Mouse (Mus musculus) stomach, embryonic 14.5 days (tissue): ENCODE results near the gene Scamp4. TPM values are rescaled to one million over a fixed set of nuclear protein-coding genes. Genes with fewer than 3 reads are reported as not detected.
A peak's percentile ranks its signal among the peaks of the same experiment; 100 is the strongest.

Source experiments
- ATAC-seq: fragments of 200-750 bp; cut with Nextera tagmentation; 2 replicates; pipeline ENCODE4 v1.8.0; 2017; ENCODE audit warnings: low read depth, moderate TSS enrichment; ENCODE audit not compliant: insufficient number of reproducible peaks, insufficient read depth, low FRiP score
- H3K27ac ChIP-seq: fragments of 300-500 bp; sonication (generic); 2 replicates; pipeline ENCODE4 v1.5.1; 2014; ENCODE audit warnings: mild to moderate bottlenecking, low read length, moderate library complexity, mixed read lengths
- H3K27me3 ChIP-seq: fragments of 300-500 bp; sonication (generic); 2 replicates; pipeline ENCODE4 v1.6.1; 2014; ENCODE audit warnings: low read length, control low read depth, mixed read lengths; ENCODE audit not compliant: control insufficient read depth, insufficient read depth
- H3K36me3 ChIP-seq: fragments of 300-500 bp; sonication (generic); 2 replicates; pipeline ENCODE4 v1.6.1; 2014; ENCODE audit warnings: mild to moderate bottlenecking, control low read depth, low read length, moderate library complexity, mixed read lengths; ENCODE audit not compliant: control insufficient read depth, insufficient read depth
- H3K4me1 ChIP-seq: fragments of 300-500 bp; sonication (generic); 2 replicates; pipeline ENCODE4 v1.6.1; 2014; ENCODE audit warnings: low read length, control low read depth, mixed read lengths; ENCODE audit not compliant: control insufficient read depth, insufficient read depth
- H3K4me2 ChIP-seq: fragments of 300-500 bp; sonication (generic); replicated peaks from 2 replicates; pipeline ENCODE4 v1.6.1; 2014; ENCODE audit warnings: low read depth, low read length, control low read depth
- H3K4me3 ChIP-seq: fragments of 300-500 bp; sonication (generic); 2 replicates; pipeline ENCODE4 v1.5.1; 2014; ENCODE audit warnings: low read depth, low read length, control low read depth
- H3K9ac ChIP-seq: fragments of 300-500 bp; sonication (generic); replicated peaks from 2 replicates; pipeline ENCODE4 v1.6.1; 2014; ENCODE audit warnings: low read depth, mild to moderate bottlenecking, control low read depth, low read length, moderate library complexity, mixed read lengths
- H3K9me3 ChIP-seq: fragments of 300-500 bp; sonication (generic); 2 replicates; pipeline ENCODE4 v1.6.1; 2016; ENCODE audit warnings: low read depth, low read length, control low read depth; ENCODE audit not compliant: control insufficient read depth
- WGBS: fragments of 180-500 bp; shearing (Covaris S2); extraction: QIAGEN DNeasy Blood & Tissue Kit; methylation state at CpG from one replicate; pipeline ENCODE4 v1.1.7; 2014; 5-methylcytosine and 5-hydroxymethylcytosine counted together
- polyA plus RNA-seq: library from polyadenylated mRNA; unstranded; fragments of >200 nt; fragmentation: Nextera tagmentation; extraction: Ambion mirVana; gene quantifications from 2 replicates; pipeline ENCODE4 v1.2.1, GENCODE M21; 2014

The Scamp4 gene
- polyA plus RNA-seq, 1 experiment from 2014 or later, result 106 TPM

GRCm38 (mm10) chr10:80656130-80656862 is 53.6 kb downstream of the Scamp4 start:
- H3K27ac ChIP-seq, result peak overlapping the region; percentile 85
- H3K36me3 ChIP-seq, result no peaks in the 10 kb centered on the region
- H3K9me3 ChIP-seq, result no peaks in the 10 kb centered on the region
- WGBS, result under 1% methylated on average over 70 of the region's 72 CpGs
- H3K4me1 ChIP-seq, result peaks cover 17% of the 10 kb centered on the region
- no peaks in the 10 kb centered on the region for H3K27me3 ChIP-seq
- peak; percentile 87 for ATAC-seq
- H3K9ac ChIP-seq, result peak overlapping the region; percentile 96
- peak overlapping the region; percentile 91 for H3K4me2 ChIP-seq
- H3K4me3 ChIP-seq, result peak overlapping the region; percentile 96

GRCm38 (mm10) chr10:80656863-80657623 is 54.4 kb downstream of the Scamp4 start, which contains the start of gene Btbd2:
Gene Btbd2, minus strand, starts transcription at chr10:80657071.
- no peaks in the 10 kb centered on the region for H3K27me3 ChIP-seq
- peak; percentile 15; the same call in 1 of the 2 replicates for ATAC-seq
- 19% methylated on average over 15 of the region's 15 CpGs for whole genome bisulfite sequencing
- H3K9me3 ChIP-seq, result no peaks in the 10 kb centered on the region
- H3K4me1 ChIP-seq, result peaks cover 17% of the 10 kb centered on the region
- peak within 1 kb of the TSS; percentile 96 for H3K9ac ChIP-seq
- peak within 1 kb of the TSS; percentile 96 for H3K4me3 ChIP-seq
- peak within 1 kb of the TSS; percentile 85 for H3K27ac ChIP-seq
- peak within 1 kb of the TSS; percentile 91 for H3K4me2 ChIP-seq
- no peaks in the 10 kb centered on the region for H3K36me3 ChIP-seq

- Histone ChIP-seq H3K4me2 (no peak overlapping the region), H3K9me3 (no peaks in the 10 kb centered on the region), H3K4me1 (peaks cover 21% of the 10 kb centered on the region), H3K27me3 (no peaks in the 10 kb centered on the region), H3K36me3 (no peaks in the 10 kb centered on the region), H3K4me3 (no peak overlapping the region), H3K9ac (no peak overlapping the region), H3K27ac (no peak overlapping the region)
- no peak for ATAC-seq
- 86% methylated on average over 14 of the region's 14 CpGs for WGBS
These were observed 55.6 kb downstream of the Scamp4 start for GRCm38 (mm10) chr10:80658194-80658840.

GRCm38 (mm10) chr10:80658841-80659202 is 56.1 kb downstream of the Scamp4 start:
- Histone ChIP-seq H3K9me3 (no peaks in the 10 kb centered on the region), H3K4me3 (no peak overlapping the region), H3K4me1 (peaks cover 23% of the 10 kb centered on the region), H3K9ac (no peak overlapping the region), H3K36me3 (no peaks in the 10 kb centered on the region), H3K27ac (no peak overlapping the region), H3K4me2 (no peak overlapping the region), H3K27me3 (no peaks in the 10 kb centered on the region)
- ATAC-seq, result no peak
- WGBS, result 67% methylated on average over 4 of the region's 4 CpGs

- H3K27ac ChIP-seq, result no peak overlapping the region
- no peak for ATAC-seq
- H3K9me3 ChIP-seq, result no peaks in the 10 kb centered on the region
- H3K4me2 ChIP-seq, result no peak overlapping the region
- H3K27me3 ChIP-seq, result no peaks in the 10 kb centered on the region
- no peak overlapping the region for H3K9ac ChIP-seq
- no peak overlapping the region for H3K4me3 ChIP-seq
- H3K4me1 ChIP-seq, result peaks cover 22% of the 10 kb centered on the region
- no peaks in the 10 kb centered on the region for H3K36me3 ChIP-seq
- WGBS, result 13% methylated on average over 10 of the region's 10 CpGs
These were observed 56.5 kb downstream of the Scamp4 start for GRCm38 (mm10) chr10:80659213-80659612.

GRCm38 (mm10) chr10:80661149-80661548 is 58.5 kb downstream of the Scamp4 start:
- WGBS, result 46% methylated on average over 5 of the region's 5 CpGs
- Histone ChIP-seq H3K36me3 (peaks cover 2% of the 10 kb centered on the region; the same call in 1 of the 2 replicates), H3K27ac (no peak overlapping the region), H3K4me1 (peaks cover 24% of the 10 kb centered on the region), H3K4me3 (no peak overlapping the region), H3K9me3 (no peaks in the 10 kb centered on the region), H3K27me3 (no peaks in the 10 kb centered on the region), H3K4me2 (no peak overlapping the region), H3K9ac (no peak overlapping the region)
- no peak for ATAC-seq

- H3K9me3 ChIP-seq, result no peaks in the 10 kb centered on the region
- H3K9ac ChIP-seq, result no peak overlapping the region
- WGBS, result 25% methylated on average over 5 of the region's 5 CpGs
- H3K4me1 ChIP-seq, result peaks cover 26% of the 10 kb centered on the region
- H3K4me3 ChIP-seq, result no peak overlapping the region
- peaks cover 27% of the 10 kb centered on the region for H3K36me3 ChIP-seq
- H3K4me2 ChIP-seq, result no peak overlapping the region
- peak overlapping the region; percentile 76 for H3K27ac ChIP-seq
- no peaks in the 10 kb centered on the region for H3K27me3 ChIP-seq
- ATAC-seq, result no peak
These were observed 61.0 kb downstream of the Scamp4 start for GRCm38 (mm10) chr10:80663485-80664196.
